Mouse (Mus musculus) adrenal gland, postnatal 4 days (tissue): ENCODE measurements around the gene Ttc19. TPM values are rescaled to one million over a fixed set of nuclear protein-coding genes. Genes with fewer than 3 reads are reported as not detected.

Experiments used
- total RNA-seq, 2 experiments: library from RNA; stranded (reverse); gene quantifications; 2 replicates each; pipeline ENCODE4 v1.2.3; 2021

Ttc19 gene
- total RNA-seq, 2 experiments from 2014 or later: 25.8 to 30.4 TPM

Other genes with a start within 250 kb of the Ttc19 start
- gene Adora2b, start 32.5 kb upstream of the Ttc19 start, total RNA-seq: 1 to 10 TPM; 1.0 to 1.1 TPM
- 10 to 100 TPM; 26.0 to 28.7 TPM for gene Zswim7, start 98 bp upstream of the Ttc19 start, total RNA-seq
- gene Pigl, start 177.0 kb downstream of the Ttc19 start, total RNA-seq: 10 to 100 TPM in 1 of 2 experiments, 1 to 10 TPM in 1; 8.5 to 10.2 TPM
- gene Ncor1, start 177.1 kb downstream of the Ttc19 start, total RNA-seq: 100 to 1,000 TPM; 200 to 226 TPM